Mouse (Mus musculus) heart, embryonic 13.5 days (tissue): Measurements from ENCODE around the gene Asb16. TPM values are rescaled to one million over a fixed set of nuclear protein-coding genes. Genes with fewer than 3 reads are reported as not detected.
A peak's percentile ranks its signal among the peaks of the same experiment; 100 is the strongest.

Source experiments
- ATAC-seq: fragments of 200-750 bp; cut with Nextera tagmentation; 2 replicates; pipeline ENCODE4 v1.8.0; 2017; ENCODE audit warnings: moderate TSS enrichment; ENCODE audit not compliant: insufficient number of reproducible peaks, low FRiP score, low TSS enrichment; ENCODE audit errors: extremely low read depth
- H3K27ac ChIP-seq: fragments of 300-500 bp; sonication (generic); replicated peaks from 2 replicates; pipeline ENCODE4 v1.5.1; 2015; ENCODE audit warnings: moderate library complexity, mild to moderate bottlenecking, inconsistent platforms
- H3K27me3 ChIP-seq: fragments of 300-500 bp; sonication (generic); replicated peaks from 2 replicates; pipeline ENCODE4 v1.6.1; 2015; ENCODE audit warnings: mild to moderate bottlenecking, inconsistent platforms
- H3K36me3 ChIP-seq: fragments of 300-500 bp; sonication (generic); 2 replicates; pipeline ENCODE4 v1.6.1; 2015; ENCODE audit warnings: mild to moderate bottlenecking, inconsistent platforms
- H3K4me1 ChIP-seq: fragments of 300-500 bp; sonication (generic); 2 replicates; pipeline ENCODE4 v1.6.1; 2015; ENCODE audit warnings: inconsistent platforms
- H3K4me2 ChIP-seq: fragments of 300-500 bp; sonication (generic); 2 replicates; pipeline ENCODE4 v1.6.1; 2015; ENCODE audit warnings: inconsistent platforms, mild to moderate bottlenecking, moderate library complexity
- H3K4me3 ChIP-seq: fragments of 300-500 bp; sonication (generic); 2 replicates; pipeline ENCODE4 v1.5.1; 2015; ENCODE audit warnings: moderate library complexity, mild to moderate bottlenecking, inconsistent platforms
- H3K9ac ChIP-seq: fragments of 300-500 bp; sonication (generic); 2 replicates; pipeline ENCODE4 v1.6.1; 2015; ENCODE audit warnings: inconsistent platforms, mild to moderate bottlenecking, moderate library complexity
- H3K9me3 ChIP-seq: fragments of 300-500 bp; sonication (generic); 2 replicates; pipeline ENCODE4 v1.6.1; 2016; ENCODE audit warnings: inconsistent platforms
- WGBS: fragments of 180-500 bp; shearing (Covaris S2); methylation state at CpG from one replicate; pipeline ENCODE4 v1.1.7; 2015; ENCODE audit warnings: mixed read lengths; 5-methylcytosine and 5-hydroxymethylcytosine counted together
- polyA plus RNA-seq: library from polyadenylated mRNA; unstranded; fragments of >200 nt; fragmentation: Nextera tagmentation; extraction: Ambion mirVana; gene quantifications from 2 replicates; pipeline ENCODE4 v1.2.1, GENCODE M21; 2015

Gene Asb16
- polyA plus RNA-seq, 1 experiment from 2014 or later: 0.09 TPM

DNA sequence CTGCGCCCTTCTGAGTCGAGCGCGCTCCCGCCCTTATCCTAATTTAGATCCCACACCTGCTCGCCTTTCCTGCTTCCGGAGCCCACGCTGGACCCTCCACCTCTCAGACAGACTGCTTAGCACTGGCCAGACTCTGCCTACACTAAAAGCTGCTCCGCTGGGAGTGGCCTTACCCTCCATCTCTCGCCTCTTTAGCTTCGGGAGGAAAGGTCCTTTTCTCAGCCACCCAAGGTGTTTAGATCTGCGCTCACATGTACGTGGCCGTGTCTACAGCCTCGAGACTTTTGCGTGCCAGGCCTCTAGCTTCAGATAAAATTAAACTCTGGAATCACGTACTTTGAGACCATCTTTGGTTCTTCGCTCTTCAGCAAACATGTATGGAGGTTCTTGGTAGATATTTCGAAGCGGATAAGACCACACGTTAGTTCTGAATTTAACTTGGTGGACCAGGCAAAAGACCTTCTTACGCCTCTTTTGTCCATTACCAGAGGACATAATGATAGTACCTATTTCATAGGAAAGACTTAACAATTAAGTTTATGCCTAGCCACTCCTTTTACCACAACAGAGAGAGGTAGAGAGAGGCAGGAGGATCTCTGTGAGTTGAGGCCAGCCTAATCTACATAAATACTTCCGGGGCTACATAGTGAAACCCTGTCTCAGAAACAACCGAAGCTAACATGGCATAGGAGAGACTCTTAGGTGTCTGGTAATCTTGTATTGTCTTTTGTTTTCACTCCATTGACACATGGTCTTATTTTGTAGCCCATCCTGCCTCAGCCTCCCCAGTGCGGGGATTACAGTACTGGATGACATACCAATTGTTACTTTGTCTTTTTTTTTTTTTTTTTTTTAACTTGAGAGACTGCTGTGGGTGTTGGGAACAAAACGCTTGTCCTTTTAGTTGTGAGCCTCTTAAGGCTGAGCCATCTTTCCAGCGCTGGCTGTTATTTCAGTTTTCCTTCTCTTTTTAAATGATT, 29.3 kb downstream of the Asb16 start:
- Histone ChIP-seq H3K9ac (peak overlapping the region; percentile 87), H3K9me3 (peaks cover 3% of the 10 kb centered on the region; the same call in 1 of the 2 replicates), H3K36me3 (peaks cover 20% of the 10 kb centered on the region), H3K27me3 (no peaks in the 10 kb centered on the region), H3K4me2 (peak overlapping the region; percentile 91), H3K27ac (peak overlapping the region; percentile 99), H3K4me1 (peaks cover 28% of the 10 kb centered on the region), H3K4me3 (peak overlapping the region; percentile 91)
- 22% methylated on average over 27 of the region's 27 CpGs for WGBS
- ATAC-seq: no peak

DNA sequence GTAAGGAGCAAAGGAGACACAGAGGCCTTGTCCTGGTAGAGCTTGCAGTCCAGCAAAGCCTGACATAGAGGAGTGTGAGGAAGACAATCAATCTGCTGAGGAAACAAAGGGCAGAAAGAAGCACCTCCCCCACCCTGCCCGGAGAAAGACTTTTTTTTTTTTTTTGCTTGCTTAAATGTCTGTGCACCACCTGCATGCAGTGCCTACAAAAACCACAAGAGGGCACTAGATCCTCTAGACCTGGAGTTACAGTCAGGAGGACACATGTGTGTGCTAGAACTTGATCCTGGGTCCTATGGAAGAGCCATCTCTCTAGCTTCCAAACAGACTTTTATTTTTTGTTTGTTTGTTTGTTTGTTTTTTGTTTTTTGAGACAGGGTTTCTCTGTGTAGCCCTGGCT, 31.3 kb downstream of the Asb16 start:
- 26% methylated on average over 1 of the region's 1 CpGs for WGBS
- H3K9ac ChIP-seq: no peak overlapping the region

DNA sequence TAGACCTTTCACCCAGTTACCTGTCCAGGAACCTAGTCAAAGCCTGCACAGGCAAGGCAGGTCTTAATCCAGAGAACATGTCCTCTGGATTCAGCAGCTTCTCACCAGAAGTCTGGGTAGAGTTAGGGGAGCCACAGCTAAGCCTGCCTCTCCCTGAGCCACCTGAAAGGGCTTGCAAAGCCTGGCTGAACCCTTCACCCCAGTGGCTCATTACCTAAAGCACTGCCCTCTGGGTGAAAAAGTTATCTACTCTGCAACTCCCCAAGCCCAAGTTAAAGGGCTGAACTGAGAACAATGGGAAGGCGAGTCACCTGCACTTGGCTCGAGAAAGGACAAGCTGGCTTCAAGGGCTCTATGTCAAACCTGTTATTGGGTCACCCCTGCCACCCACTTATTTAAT, 35.6 kb downstream of the Asb16 start:
- no peaks in the 10 kb centered on the region for H3K27me3 ChIP-seq
- no peak overlapping the region for H3K4me3 ChIP-seq
- H3K27ac ChIP-seq: no peak overlapping the region
- peaks cover 5% of the 10 kb centered on the region for H3K4me1 ChIP-seq
- H3K36me3 ChIP-seq: peaks cover 28% of the 10 kb centered on the region
- ATAC-seq: no peak
- no peak overlapping the region for H3K9ac ChIP-seq
- H3K9me3 ChIP-seq: peaks cover 3% of the 10 kb centered on the region; the same call in 1 of the 2 replicates
- H3K4me2 ChIP-seq: no peak overlapping the region
- WGBS: 49% methylated on average over 2 of the region's 2 CpGs

More for the DNA sequence above, 31.3 kb downstream of the Asb16 start:
- ATAC-seq: no peak
- no peak overlapping the region for H3K27ac ChIP-seq
- H3K9me3 ChIP-seq: peaks cover 3% of the 10 kb centered on the region; the same call in 1 of the 2 replicates
- H3K27me3 ChIP-seq: no peaks in the 10 kb centered on the region
- H3K4me2 ChIP-seq: no peak overlapping the region
- no peaks in the 10 kb centered on the region; the same call in 1 of the 2 replicates for H3K36me3 ChIP-seq
- peaks cover 17% of the 10 kb centered on the region for H3K4me1 ChIP-seq
- no peak overlapping the region for H3K4me3 ChIP-seq

DNA sequence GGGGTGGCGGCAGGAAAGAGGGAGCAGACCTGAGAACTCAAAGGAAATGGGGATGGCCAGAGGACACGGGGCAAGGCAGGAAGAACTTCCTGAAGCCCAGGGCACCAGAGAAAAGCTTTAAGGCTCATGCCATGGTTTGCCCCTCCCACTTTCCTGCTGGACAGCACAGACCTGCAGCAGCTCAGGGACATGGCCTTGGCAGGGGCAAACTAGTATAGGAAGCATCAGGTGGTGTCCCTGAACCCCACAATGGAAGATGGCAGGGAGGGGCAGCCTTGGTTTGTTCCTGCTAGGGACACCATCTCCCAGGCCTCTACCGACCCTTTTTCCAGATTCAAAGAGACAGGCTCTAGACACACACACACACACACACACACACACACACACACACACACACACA, 36.8 kb downstream of the Asb16 start:
- Histone ChIP-seq H3K4me2 (no peak overlapping the region), H3K4me1 (peaks cover 17% of the 10 kb centered on the region), H3K27ac (no peak overlapping the region), H3K9me3 (peaks cover 3% of the 10 kb centered on the region; the same call in 1 of the 2 replicates), H3K4me3 (no peak overlapping the region), H3K9ac (no peak overlapping the region), H3K27me3 (no peaks in the 10 kb centered on the region), H3K36me3 (peaks cover 40% of the 10 kb centered on the region)
- no peak for ATAC-seq
- WGBS: 57% methylated on average over 2 of the region's 3 CpGs

DNA sequence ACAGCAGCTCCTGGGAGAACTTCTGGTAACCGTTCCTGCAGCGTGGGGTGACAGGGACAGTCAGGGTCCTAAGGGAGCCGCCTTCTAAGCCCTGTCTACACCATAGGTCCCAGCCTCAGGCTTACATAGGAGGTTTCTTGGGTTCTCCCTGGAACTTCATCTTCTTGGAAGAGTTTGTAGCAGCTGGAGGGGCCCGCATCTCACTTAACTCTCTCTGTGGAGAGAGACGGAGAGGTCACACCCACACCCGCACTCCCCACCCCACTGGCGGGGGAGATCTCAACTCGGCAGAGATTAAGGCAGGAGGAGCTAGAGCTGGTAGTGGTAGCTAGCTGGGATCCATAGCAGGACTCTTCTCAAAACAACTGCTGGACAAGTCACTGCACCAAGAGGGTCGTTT, 39.6 kb downstream of the Asb16 start:
- Histone ChIP-seq H3K4me1 (peaks cover 30% of the 10 kb centered on the region), H3K27ac (no peak overlapping the region), H3K36me3 (peaks cover 66% of the 10 kb centered on the region), H3K4me3 (no peak overlapping the region), H3K9me3 (no peaks in the 10 kb centered on the region), H3K27me3 (no peaks in the 10 kb centered on the region), H3K4me2 (no peak overlapping the region), H3K9ac (0 out of 2 replicates have a peak overlapping the region, but pooled peaks have one; percentile 28)
- ATAC-seq: no peak
- WGBS: 81% methylated on average over 9 of the region's 9 CpGs

DNA sequence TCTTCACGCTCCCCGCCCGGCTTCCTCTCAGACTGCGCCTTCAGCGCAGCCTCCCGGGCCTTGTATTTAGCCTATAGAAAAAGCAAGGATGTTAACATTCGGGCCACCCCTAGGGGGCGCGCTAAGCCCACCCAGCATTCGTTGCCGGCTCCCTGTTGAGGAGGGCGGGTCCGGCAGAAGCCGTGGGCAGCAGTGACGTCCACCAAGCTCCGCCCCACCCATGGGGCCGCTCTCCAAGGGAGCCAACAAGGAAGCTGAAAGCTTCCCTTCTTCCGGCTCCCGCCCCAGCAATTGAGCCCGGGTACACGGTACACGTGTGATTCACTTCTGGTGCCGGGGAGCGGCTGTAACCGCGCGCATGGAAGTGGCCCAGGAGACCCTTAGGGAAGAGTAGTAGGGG, 40.4 kb downstream of the Asb16 start:
- H3K27me3 ChIP-seq: no peaks in the 10 kb centered on the region
- H3K4me3 ChIP-seq: peak overlapping the region; percentile 55
- peak overlapping the region; percentile 81 for H3K4me2 ChIP-seq
- peaks cover 74% of the 10 kb centered on the region for H3K36me3 ChIP-seq
- ATAC-seq: peak; percentile 88
- no peaks in the 10 kb centered on the region for H3K9me3 ChIP-seq
- H3K4me1 ChIP-seq: peaks cover 30% of the 10 kb centered on the region
- under 1% methylated on average over 27 of the region's 27 CpGs for WGBS
- H3K27ac ChIP-seq: peak overlapping the region; percentile 74
- peak overlapping the region; percentile 77 for H3K9ac ChIP-seq

DNA sequence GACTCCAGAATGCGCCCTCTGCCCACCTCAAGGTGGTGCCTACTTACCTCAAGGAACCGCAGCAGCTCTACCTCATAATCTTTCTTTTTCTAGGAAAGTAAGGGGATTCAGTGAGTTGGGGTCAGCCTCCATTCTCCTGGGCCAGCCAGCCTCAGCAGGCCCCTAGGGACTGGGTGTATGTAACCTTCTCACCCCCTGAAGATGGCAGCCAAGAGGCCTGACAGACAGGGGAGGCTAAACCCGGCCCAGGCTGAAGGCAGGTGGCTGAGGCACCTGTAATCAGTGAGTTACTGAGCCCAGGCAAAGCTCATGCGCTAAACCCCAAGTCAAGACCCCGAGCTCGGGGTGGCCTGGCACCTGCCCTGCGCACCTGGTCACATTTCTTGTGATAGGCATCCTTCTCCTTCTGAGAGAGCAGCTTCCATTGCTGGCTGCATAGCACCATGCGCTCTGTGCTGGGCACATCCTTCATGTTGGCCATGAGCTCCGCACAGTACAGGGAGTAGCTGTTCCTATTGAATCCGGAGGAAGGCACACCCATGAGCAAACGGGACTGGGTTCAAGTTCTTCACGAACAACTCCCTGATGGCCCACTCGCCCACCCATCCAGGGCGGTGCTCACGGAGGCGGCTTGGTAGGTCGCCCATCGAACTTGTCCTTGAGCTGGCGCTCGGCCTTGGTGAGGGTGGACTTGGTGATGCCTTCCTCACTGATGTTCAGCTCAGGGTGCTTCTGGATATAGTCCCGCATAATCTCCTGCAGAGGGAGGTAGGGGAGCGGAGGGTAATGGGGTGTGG, 41.5 kb downstream of the Asb16 start:
- Histone ChIP-seq H3K4me1 (peaks cover 32% of the 10 kb centered on the region), H3K27ac (peak overlapping the region; percentile 74; the same call in 1 of the 2 replicates), H3K9me3 (no peaks in the 10 kb centered on the region), H3K9ac (peak overlapping the region; percentile 77), H3K36me3 (peaks cover 85% of the 10 kb centered on the region), H3K4me3 (peak overlapping the region; percentile 55), H3K27me3 (no peaks in the 10 kb centered on the region), H3K4me2 (peak overlapping the region; percentile 81)
- 87% methylated on average over 22 of the region's 22 CpGs for WGBS
- no peak for ATAC-seq

DNA sequence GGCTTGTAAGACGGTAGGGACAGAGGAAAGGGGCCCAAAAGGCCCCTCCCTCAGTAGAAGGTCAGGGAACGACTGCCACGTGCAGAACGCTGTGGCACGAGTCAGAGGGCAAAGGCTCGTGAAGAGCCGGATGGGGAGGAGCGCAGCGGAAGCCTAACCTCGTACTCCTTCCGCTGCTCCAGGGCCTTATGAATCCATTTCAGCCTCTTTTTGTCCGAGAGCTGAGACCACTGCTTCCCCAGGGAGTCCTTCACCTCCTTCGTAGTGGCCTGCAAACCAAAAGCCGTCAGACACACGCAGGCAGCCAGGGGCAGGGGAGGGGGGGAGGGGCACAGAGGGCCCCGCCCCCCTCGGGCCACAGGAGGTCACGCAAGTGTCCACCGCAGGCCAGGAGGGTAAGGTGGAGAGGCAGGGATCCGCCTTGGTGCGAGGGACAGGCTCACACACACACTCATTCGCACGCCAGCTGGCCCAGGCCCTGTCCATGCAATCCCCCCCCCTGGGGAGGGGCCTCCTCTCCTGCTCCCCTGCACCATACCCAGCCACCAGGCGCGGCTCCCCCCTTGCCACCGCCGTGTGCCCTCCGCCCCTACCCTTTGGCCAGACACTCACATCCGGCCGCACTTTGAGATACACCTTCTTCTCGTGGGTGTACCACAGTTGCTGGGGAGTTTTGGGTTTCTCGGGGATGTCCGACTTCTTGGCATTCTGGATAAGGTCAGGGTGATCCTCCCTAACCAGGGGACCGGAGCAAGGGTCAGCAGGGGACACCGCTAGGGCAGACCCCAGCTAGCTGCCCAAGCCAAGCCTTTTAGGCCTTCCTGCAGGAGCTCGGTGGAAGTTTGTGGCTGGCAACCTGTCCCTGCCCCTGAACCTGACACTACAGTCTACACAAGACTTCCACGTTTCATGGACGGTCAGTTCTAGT, 42.5 kb downstream of the Asb16 start:
- peak overlapping the region; percentile 67 for H3K9ac ChIP-seq
- H3K4me3 ChIP-seq: 0 out of 2 replicates have a peak overlapping the region, but pooled peaks have one; percentile 8
- WGBS: 40% methylated on average over 37 of the region's 38 CpGs
- H3K36me3 ChIP-seq: peaks cover 89% of the 10 kb centered on the region
- no peaks in the 10 kb centered on the region for H3K9me3 ChIP-seq
- H3K27me3 ChIP-seq: no peaks in the 10 kb centered on the region
- H3K27ac ChIP-seq: no peak overlapping the region
- H3K4me1 ChIP-seq: peaks cover 42% of the 10 kb centered on the region
- H3K4me2 ChIP-seq: peak overlapping the region; percentile 38
- ATAC-seq: no peak

DNA sequence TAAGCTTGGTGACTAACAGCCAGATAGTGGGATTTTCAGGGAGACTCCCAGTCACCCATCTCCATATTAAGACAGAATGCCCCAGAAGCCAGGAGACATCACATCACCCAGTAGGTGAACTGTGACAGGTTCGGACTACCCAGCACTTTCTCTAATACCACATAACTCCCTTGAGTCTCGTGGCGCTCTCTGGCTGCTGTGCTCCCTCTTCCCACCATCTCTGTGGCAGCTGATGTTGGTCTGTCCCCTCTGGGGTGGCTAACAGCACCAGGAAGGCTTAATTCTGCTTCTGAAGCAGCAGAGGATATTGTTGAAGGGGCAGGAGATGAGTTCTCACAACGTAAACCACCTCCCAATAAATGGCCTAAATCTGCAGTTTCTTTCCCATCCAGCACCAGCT, 43.4 kb downstream of the Asb16 start:
- peaks cover 46% of the 10 kb centered on the region for H3K4me1 ChIP-seq
- no peaks in the 10 kb centered on the region for H3K27me3 ChIP-seq
- no peak overlapping the region for H3K4me2 ChIP-seq
- ATAC-seq: no peak
- peaks cover 80% of the 10 kb centered on the region for H3K36me3 ChIP-seq
- H3K9me3 ChIP-seq: no peaks in the 10 kb centered on the region
- H3K27ac ChIP-seq: no peak overlapping the region
- H3K9ac ChIP-seq: peak overlapping the region; percentile 19; the same call in 1 of the 2 replicates
- WGBS: 84% methylated on average over 4 of the region's 4 CpGs
- no peak overlapping the region for H3K4me3 ChIP-seq

DNA sequence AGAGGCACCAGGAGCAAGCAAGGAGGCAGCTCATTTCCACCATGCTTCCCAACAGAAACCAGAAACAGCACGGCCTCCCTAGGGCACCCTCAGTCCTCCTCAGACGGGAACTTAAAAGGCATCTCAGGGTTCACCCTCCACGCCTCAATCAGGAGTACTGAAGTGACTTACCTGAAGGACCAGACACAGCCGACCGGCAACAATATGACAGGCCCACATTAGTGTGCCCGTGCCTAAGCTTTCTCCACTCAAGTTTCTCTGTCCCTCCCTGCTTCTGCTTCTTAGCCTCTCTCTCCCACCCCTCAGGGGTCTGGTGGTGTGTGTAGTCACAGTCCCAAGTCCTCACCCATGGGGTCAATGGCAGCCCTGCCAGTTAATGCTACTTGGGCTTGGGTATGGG, 44.0 kb downstream of the Asb16 start:
- peaks cover 74% of the 10 kb centered on the region for H3K36me3 ChIP-seq
- H3K4me2 ChIP-seq: no peak overlapping the region
- H3K4me3 ChIP-seq: no peak overlapping the region
- 81% methylated on average over 6 of the region's 6 CpGs for WGBS
- no peak overlapping the region for H3K27ac ChIP-seq
- no peak for ATAC-seq
- H3K4me1 ChIP-seq: peaks cover 46% of the 10 kb centered on the region
- 0 out of 2 replicates have a peak overlapping the region, but pooled peaks have one; percentile 19 for H3K9ac ChIP-seq
- H3K9me3 ChIP-seq: no peaks in the 10 kb centered on the region
- no peaks in the 10 kb centered on the region for H3K27me3 ChIP-seq
